In the genomic region with DNA sequence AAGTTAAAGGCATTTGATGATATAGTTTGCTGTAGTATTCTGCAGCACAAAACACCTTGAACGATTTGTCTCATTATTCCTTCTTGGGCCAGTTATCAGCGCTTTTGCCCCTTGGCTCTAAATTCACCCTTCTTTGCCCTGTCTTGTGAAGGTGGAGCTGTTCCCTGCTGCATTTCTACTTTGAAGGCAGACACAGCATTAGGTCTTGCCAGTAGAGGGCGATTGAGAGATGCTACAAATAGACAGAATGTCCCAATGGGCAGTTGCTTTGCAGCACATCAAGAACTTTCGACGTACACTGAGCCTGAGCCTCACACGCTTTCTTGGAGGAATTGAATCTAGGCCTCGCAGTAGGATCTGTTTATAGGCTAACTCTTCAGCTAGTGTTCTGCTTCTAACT, we compare ENCODE assay signal across 8 mouse cellular contexts.
DNase-seq lines count a peak whose midpoint lies in the region; TF ChIP-seq lines count a peak whose summit lies in the region.

No protein-coding gene starts in this region.

- H3K4me3 ChIP-seq in thymus, adult 2 months (ENCODE audit: control insufficient read depth, insufficient read depth, low read length), result no peak overlapping the region

- peaks cover 11% of the 10 kb centered on the region for H3K4me1 ChIP-seq in thymus, adult 2 months (replicated peaks; ENCODE audit: control insufficient read depth, insufficient read depth, low read length)

- no peak overlapping the region for H3K27ac ChIP-seq in thymus, adult 2 months (ENCODE audit: control insufficient read depth, insufficient read depth, low read length)

- no peak for TF ChIP-seq POLR2A in thymus, adult 2 months (IDR thresholded peaks at IDR 0.05; ENCODE audit: control insufficient read depth, extremely low read depth, insufficient read depth, low read length, poor library complexity)

- H3K36me3 ChIP-seq in thymus, adult 2 months (ENCODE audit: control insufficient read depth, insufficient read depth, low read length), result no peaks in the 10 kb centered on the region

- no peaks in the 10 kb centered on the region for H3K27me3 ChIP-seq in thymus, adult 2 months (ENCODE audit: control insufficient read depth, insufficient read depth, low read length)

- DNase-seq in gastrocnemius, adult 18-20 months (ENCODE audit: low spot score), result peak; percentile 38
- DNase-seq in gastrocnemius, postnatal 25 days, result no peak
- DNase-seq in thymus, adult 2 months, result peak; percentile 30
- no peak for DNase-seq in thymus, postnatal 36 days
- peak; percentile 83 to 87 for DNase-seq in cerebellum, postnatal 10 days
- peak; percentile 84 for DNase-seq in kidney, adult 9 months
- peak; percentile 85 for DNase-seq in lung, postnatal 36 days
- no peak for DNase-seq in testis, postnatal 14 days (ENCODE audit: low spot score)

- WGBS in thymus, adult 2 months, result 34% methylated on average over 7 of the region's 7 CpGs

- TF ChIP-seq CTCF in thymus, adult 2 months (IDR thresholded peaks at IDR 0.05; ENCODE audit: borderline replicate concordance, control insufficient read depth, extremely low read depth, insufficient read depth, low read length, poor library complexity), result no peak

Comparison
In these comparisons a context has a peak if more than half of its experiments do, and no peak if none do; other contexts are left out.
1. DNase-seq: peak in gastrocnemius, adult 18-20 months (single experiment), thymus, adult 2 months (single experiment), cerebellum, postnatal 10 days (2 of 2), kidney, adult 9 months (single experiment) and lung, postnatal 36 days (single experiment); none in gastrocnemius, postnatal 25 days (single experiment), thymus, postnatal 36 days (0 of 2) and testis, postnatal 14 days (single experiment).